Mouse (Mus musculus) heart, embryonic 12.5 days (tissue): ENCODE measurements around the gene Dstyk. TPM values are rescaled to one million over a fixed set of nuclear protein-coding genes. Genes with fewer than 3 reads are reported as not detected.

Experiments used
- ATAC-seq: fragments of 200-750 bp; cut with Nextera tagmentation; 2 replicates; pipeline ENCODE4 v1.8.0; 2017; ENCODE audit warnings: moderate TSS enrichment, moderate library complexity; ENCODE audit not compliant: insufficient number of reproducible peaks, low FRiP score
- H3K27ac ChIP-seq: fragments of 300-500 bp; sonication (generic); 2 replicates; pipeline ENCODE4 v1.5.1; 2016; ENCODE audit warnings: mild to moderate bottlenecking, moderate library complexity; ENCODE audit not compliant: poor library complexity, severe bottlenecking
- H3K27me3 ChIP-seq: fragments of 300-500 bp; sonication (generic); replicated peaks from 2 replicates; pipeline ENCODE4 v1.6.1; 2016; ENCODE audit warnings: mild to moderate bottlenecking, moderate library complexity
- H3K36me3 ChIP-seq: fragments of 300-500 bp; sonication (generic); 2 replicates; pipeline ENCODE4 v1.6.1; 2016; ENCODE audit warnings: mild to moderate bottlenecking, moderate library complexity
- H3K4me1 ChIP-seq: fragments of 300-500 bp; sonication (generic); replicated peaks from 2 replicates; pipeline ENCODE4 v1.6.1; 2016; ENCODE audit warnings: mild to moderate bottlenecking
- H3K4me2 ChIP-seq: fragments of 300-500 bp; sonication (generic); 2 replicates; pipeline ENCODE4 v1.6.1; 2016; ENCODE audit warnings: mild to moderate bottlenecking, moderate library complexity
- H3K4me3 ChIP-seq: fragments of 300-500 bp; sonication (generic); 2 replicates; pipeline ENCODE4 v1.5.1; 2016; ENCODE audit warnings: mild to moderate bottlenecking
- H3K9ac ChIP-seq: fragments of 300-500 bp; sonication (generic); 2 replicates; pipeline ENCODE4 v1.6.1; 2016; ENCODE audit warnings: mild to moderate bottlenecking, moderate library complexity
- H3K9me3 ChIP-seq: fragments of 300-500 bp; sonication (generic); replicated peaks from 2 replicates; pipeline ENCODE4 v1.6.1; 2016; ENCODE audit warnings: mild to moderate bottlenecking, moderate library complexity
- WGBS: fragments of 180-500 bp; shearing (Covaris S2); methylation state at CpG from one replicate; pipeline ENCODE4 v1.1.7; 2016; 5-methylcytosine and 5-hydroxymethylcytosine counted together
- polyA plus RNA-seq: library from polyadenylated mRNA; unstranded; fragments of >200 nt; fragmentation: Nextera tagmentation; extraction: Ambion mirVana; gene quantifications from 2 replicates; pipeline ENCODE4 v1.2.1, GENCODE M21; 2016

Dstyk gene
- polyA plus RNA-seq, 1 experiment from 2014 or later, result 13.6 TPM

- H3K27ac ChIP-seq, result peak overlapping the region; percentile 78
- H3K36me3 ChIP-seq, result no peaks in the 10 kb centered on the region
- peaks cover 58% of the 10 kb centered on the region for H3K4me1 ChIP-seq
- peak; percentile 74 for ATAC-seq
- no peaks in the 10 kb centered on the region for H3K9me3 ChIP-seq
- peak overlapping the region; percentile 53; the same call in 1 of the 2 replicates for H3K9ac ChIP-seq
- WGBS, result 39% methylated on average over 8 of the region's 8 CpGs
- no peaks in the 10 kb centered on the region for H3K27me3 ChIP-seq
- H3K4me2 ChIP-seq, result peak overlapping the region; percentile 99
- peak overlapping the region; percentile 90 for H3K4me3 ChIP-seq
These were observed 28.2 kb upstream of the Dstyk start for GRCm38 (mm10) chr1:132388813-132389803.

DNA sequence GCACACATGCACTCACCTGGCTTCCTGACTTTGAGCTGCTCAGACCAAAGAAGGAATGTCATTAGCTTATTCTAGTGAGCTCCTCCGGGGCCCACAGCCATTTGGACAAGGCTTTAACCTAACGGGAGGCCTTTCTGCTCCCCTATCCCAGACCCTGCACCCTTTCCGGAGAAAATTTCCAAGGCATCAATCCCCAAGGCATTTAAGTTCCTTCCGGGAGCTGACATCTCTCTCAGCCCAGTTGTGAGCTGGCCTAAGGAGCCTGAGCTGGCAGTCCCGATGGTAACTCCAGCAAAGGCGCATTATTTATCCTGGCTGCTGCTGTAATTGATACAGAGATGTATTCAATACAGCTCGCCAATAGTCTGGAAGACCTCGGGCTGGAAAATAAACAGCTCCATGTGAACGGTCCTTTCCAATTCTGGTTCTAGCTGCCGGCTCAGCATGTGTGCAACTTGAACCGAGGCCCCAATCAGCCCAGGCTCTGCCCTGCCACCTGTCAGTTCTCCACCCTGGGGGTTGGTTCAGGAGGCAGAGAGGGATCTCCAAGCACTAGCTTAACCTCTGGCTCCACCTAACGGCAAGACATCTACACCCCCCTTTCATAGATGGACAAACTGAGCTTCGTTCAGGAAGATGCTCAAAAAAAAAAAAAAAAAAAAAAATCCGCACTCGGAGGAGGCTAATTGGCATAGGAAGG, 27.3 kb upstream of the Dstyk start:
- peak; percentile 78 for ATAC-seq
- no peaks in the 10 kb centered on the region for H3K36me3 ChIP-seq
- H3K27me3 ChIP-seq, result no peaks in the 10 kb centered on the region
- 25% methylated on average over 15 of the region's 15 CpGs for WGBS
- peak overlapping the region; percentile 78 for H3K27ac ChIP-seq
- peak overlapping the region; percentile 99 for H3K4me2 ChIP-seq
- H3K4me3 ChIP-seq, result peak overlapping the region; percentile 90
- peak overlapping the region; percentile 91 for H3K9ac ChIP-seq
- no peaks in the 10 kb centered on the region for H3K9me3 ChIP-seq
- peaks cover 49% of the 10 kb centered on the region for H3K4me1 ChIP-seq

DNA sequence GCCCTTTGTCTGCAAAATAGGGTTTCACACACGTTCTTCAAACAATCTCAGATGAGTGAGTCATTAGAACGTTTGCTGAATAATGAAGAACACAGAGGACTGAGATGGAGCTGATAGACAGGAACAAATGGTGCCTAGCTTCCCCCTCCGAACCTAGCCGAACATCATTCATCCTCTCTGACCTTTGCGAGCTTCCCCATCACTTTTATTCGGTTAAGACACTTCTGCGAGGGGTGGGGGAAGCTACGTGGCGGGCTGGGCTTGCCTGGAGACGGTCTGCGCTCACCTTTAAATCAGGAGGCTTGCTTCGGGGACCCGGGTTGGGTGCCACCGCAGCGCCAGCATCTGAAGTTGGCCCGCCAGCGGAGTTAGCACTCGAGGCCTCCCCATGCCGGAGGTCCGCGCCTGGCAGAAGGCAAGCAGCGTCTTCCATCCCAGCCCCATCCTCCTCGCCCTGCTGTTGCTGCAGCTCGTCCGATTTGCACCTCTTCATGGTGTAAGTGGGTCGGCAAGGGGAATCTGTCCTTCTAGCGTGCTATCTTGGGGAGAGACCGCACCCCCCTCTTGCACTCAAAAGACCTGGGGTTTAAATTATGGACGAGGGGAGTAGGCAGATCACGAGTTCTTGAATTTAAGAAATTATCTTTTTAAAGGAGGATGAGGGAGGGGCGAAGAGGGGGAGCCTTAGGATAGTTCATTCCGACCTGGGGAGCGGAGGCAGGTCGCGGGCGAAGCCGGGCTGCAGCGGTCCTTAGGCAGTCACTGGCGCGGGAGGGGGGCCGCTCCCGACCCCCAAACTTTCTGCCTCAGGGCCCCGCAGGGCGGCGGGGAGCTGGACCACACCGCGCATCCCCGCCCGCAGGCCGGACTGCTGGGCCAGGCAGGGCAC, 26.4 kb upstream of the Dstyk start, which contains the start of gene Tmcc2:
Gene Tmcc2 (minus strand): TSS at position 591 of the 889 bp plus-strand sequence.
- Histone ChIP-seq H3K27me3 (no peaks in the 10 kb centered on the region), H3K9me3 (no peaks in the 10 kb centered on the region), H3K4me3 (peak within 1 kb of the TSS; percentile 90), H3K27ac (peak within 1 kb of the TSS; percentile 78), H3K9ac (peak within 1 kb of the TSS; percentile 91), H3K4me1 (peaks cover 40% of the 10 kb centered on the region), H3K4me2 (peak within 1 kb of the TSS; percentile 99), H3K36me3 (no peaks in the 10 kb centered on the region)
- under 1% methylated on average over 50 of the region's 50 CpGs for WGBS
- no peak; the same call in 1 of the 2 replicates for ATAC-seq

- Histone ChIP-seq H3K4me1 (peaks cover 35% of the 10 kb centered on the region), H3K4me2 (peak overlapping the region; percentile 99), H3K27me3 (no peaks in the 10 kb centered on the region), H3K9me3 (no peaks in the 10 kb centered on the region), H3K27ac (peak overlapping the region; percentile 55), H3K4me3 (peak overlapping the region; percentile 90), H3K9ac (peak overlapping the region; percentile 91), H3K36me3 (no peaks in the 10 kb centered on the region)
- peak; percentile 86 for ATAC-seq
- 4% methylated on average over 44 of the region's 54 CpGs for WGBS
These were observed 25.8 kb upstream of the Dstyk start for GRCm38 (mm10) chr1:132391580-132392022.

GRCm38 (mm10) chr1:132392872-132393271, 24.5 kb upstream of the Dstyk start:
- H3K9ac ChIP-seq, result no peak overlapping the region
- 62% methylated on average over 5 of the region's 5 CpGs for WGBS
- H3K4me1 ChIP-seq, result peaks cover 30% of the 10 kb centered on the region
- no peak overlapping the region for H3K4me2 ChIP-seq
- no peak overlapping the region for H3K27ac ChIP-seq
- no peak overlapping the region for H3K4me3 ChIP-seq
- no peaks in the 10 kb centered on the region for H3K27me3 ChIP-seq
- no peak for ATAC-seq
- H3K36me3 ChIP-seq, result no peaks in the 10 kb centered on the region
- peaks cover 4% of the 10 kb centered on the region; the same call in 1 of the 2 replicates for H3K9me3 ChIP-seq

DNA sequence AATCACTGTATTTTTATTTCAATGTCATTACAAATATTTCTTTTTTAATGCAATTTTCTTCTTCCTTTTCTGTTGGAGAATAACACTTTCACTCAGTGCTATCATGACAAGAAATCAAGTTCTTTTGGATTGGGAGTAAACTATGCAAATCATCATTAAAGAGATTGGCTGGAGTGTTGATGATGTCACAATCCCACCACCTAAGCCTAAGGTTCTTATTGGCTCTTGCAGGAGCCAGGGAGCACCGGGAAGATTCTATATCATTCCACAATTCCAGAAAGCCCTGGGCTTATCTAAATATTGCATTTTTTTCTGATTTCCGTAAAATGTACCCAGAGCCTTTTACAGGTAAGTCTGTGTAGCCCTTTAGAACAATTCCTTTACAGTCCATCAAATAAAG, 20.6 kb upstream of the Dstyk start:
- ATAC-seq, result no peak
- Histone ChIP-seq H3K27ac (no peak overlapping the region), H3K4me1 (no peaks in the 10 kb centered on the region), H3K9me3 (peaks cover 6% of the 10 kb centered on the region), H3K9ac (no peak overlapping the region), H3K27me3 (no peaks in the 10 kb centered on the region), H3K36me3 (no peaks in the 10 kb centered on the region), H3K4me3 (no peak overlapping the region), H3K4me2 (no peak overlapping the region)
- WGBS, result 65% methylated on average over 2 of the region's 2 CpGs

GRCm38 (mm10) chr1:132400538-132400937, 16.8 kb upstream of the Dstyk start:
- Histone ChIP-seq H3K4me1 (no peaks in the 10 kb centered on the region), H3K4me2 (no peak overlapping the region), H3K9me3 (peaks cover 6% of the 10 kb centered on the region), H3K9ac (no peak overlapping the region), H3K4me3 (no peak overlapping the region), H3K27ac (no peak overlapping the region), H3K36me3 (no peaks in the 10 kb centered on the region), H3K27me3 (no peaks in the 10 kb centered on the region)
- WGBS, result 59% methylated on average over 1 of the region's 1 CpGs
- ATAC-seq, result no peak

GRCm38 (mm10) chr1:132401843-132402242, 15.5 kb upstream of the Dstyk start:
- Histone ChIP-seq H3K9me3 (peaks cover 6% of the 10 kb centered on the region), H3K4me3 (no peak overlapping the region), H3K4me2 (no peak overlapping the region), H3K4me1 (no peaks in the 10 kb centered on the region), H3K9ac (no peak overlapping the region), H3K27me3 (no peaks in the 10 kb centered on the region), H3K27ac (no peak overlapping the region), H3K36me3 (no peaks in the 10 kb centered on the region)
- WGBS, result 76% methylated on average over 1 of the region's 1 CpGs
- no peak for ATAC-seq

GRCm38 (mm10) chr1:132410657-132411056, 6.7 kb upstream of the Dstyk start:
- H3K4me2 ChIP-seq, result no peak overlapping the region
- 0 out of 2 replicates have a peak, but pooled peaks cover 5% of the 10 kb centered on the region for H3K9me3 ChIP-seq
- no peak overlapping the region for H3K9ac ChIP-seq
- 68% methylated on average over 3 of the region's 3 CpGs for WGBS
- H3K4me3 ChIP-seq, result no peak overlapping the region
- peak; percentile 59 for ATAC-seq
- H3K27me3 ChIP-seq, result no peaks in the 10 kb centered on the region
- no peak overlapping the region for H3K27ac ChIP-seq
- no peaks in the 10 kb centered on the region for H3K36me3 ChIP-seq
- no peaks in the 10 kb centered on the region for H3K4me1 ChIP-seq

- Histone ChIP-seq H3K4me2 (peak overlapping the region; percentile 5; the same call in 1 of the 2 replicates), H3K27me3 (no peaks in the 10 kb centered on the region), H3K4me3 (no peak overlapping the region), H3K4me1 (peaks cover 12% of the 10 kb centered on the region), H3K27ac (no peak overlapping the region), H3K9ac (no peak overlapping the region), H3K36me3 (no peaks in the 10 kb centered on the region), H3K9me3 (no peaks in the 10 kb centered on the region)
- WGBS, result 58% methylated on average over 8 of the region's 8 CpGs
- ATAC-seq, result no peak
These were observed 962 bp upstream of the Dstyk start for GRCm38 (mm10) chr1:132416244-132416942.
